Mouse (Mus musculus): Measurements from ENCODE around the gene Gm28729. TPM values are rescaled to one million over a fixed set of nuclear protein-coding genes. Genes with fewer than 3 reads are reported as not detected.
"Not testable (repeated sequence)": the region's sequence is repeated elsewhere in the genome, so short reads cannot be mapped to it uniquely, and the experiment has no call there.

Gene Gm28729
- polyA plus RNA-seq, 1 experiment from 2014 or later, result not detected

DNA sequence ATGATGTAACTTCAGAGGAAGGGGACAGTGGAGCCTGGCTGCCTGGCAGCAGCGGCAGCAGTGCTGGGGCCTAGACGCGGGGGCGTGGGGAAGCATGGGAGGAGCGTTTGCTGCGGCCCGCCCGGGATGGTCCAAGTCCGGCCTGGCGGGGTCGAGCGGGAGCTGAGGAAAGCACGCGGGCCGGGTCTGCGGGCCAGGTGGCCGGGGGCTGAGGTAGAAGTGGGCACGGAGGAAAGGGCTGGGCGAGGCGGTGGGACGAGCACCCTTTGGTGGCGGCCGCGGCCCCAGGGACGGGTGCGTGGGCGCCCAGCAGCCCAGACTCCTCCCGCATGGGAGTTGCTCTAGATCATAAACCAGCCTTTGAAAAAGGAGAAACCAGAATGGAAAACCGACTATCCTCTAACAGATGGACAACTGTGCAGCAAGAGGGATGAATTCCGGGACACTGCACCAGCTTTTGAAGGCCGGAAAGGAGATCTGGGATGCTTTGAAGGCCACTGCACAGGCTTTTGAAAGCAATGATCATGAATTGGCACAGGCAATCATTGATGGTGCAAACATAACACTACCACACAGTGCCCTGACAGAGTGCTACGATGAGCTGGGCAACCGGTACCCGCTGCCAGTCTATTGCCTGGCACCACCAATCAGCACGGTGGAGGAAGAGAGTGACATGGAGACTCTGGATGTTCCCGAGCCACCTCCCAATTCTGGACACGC lies 12.0 kb upstream of the Gm28729 start:
- peaks cover 15% of the 10 kb centered on the region for H3K4me1 ChIP-seq
- peak; percentile 81 for DNase-seq (ENCODE audit: low spot score)
- H3K27ac ChIP-seq, result peak overlapping the region; percentile 86
- H3K4me3 ChIP-seq, result peak overlapping the region; percentile 55
- H3K9me3 ChIP-seq (replicated peaks), result no peaks in the 10 kb centered on the region
- no peaks in the 10 kb centered on the region for H3K27me3 ChIP-seq (ENCODE audit: low read depth, poor library complexity, severe bottlenecking)
- peaks cover 8% of the 10 kb centered on the region; the same call in 1 of the 2 replicates for H3K36me3 ChIP-seq
- WGBS, result 27% methylated on average over 37 of the region's 37 CpGs

DNA sequence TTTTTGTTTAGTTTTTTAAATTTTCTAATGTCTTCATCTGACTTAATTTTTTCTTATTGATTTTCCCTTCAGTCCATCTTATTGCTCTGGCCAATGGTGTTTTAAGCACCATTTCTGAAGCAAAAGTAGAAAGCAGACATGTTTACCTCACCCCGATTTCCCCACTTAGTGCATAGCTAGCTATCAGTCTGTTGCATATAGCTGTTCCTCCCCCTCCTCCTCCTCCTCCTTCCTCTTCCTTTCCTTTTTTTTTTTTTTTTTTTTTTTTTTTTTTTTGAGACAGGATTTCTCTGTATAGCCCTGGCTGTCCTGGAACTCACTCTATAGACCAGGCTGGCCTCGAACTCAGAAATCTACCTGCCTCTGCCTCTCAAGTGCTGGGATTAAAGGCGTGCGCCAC lies 11.0 kb upstream of the Gm28729 start:
- H3K27ac ChIP-seq; H3K9me3 ChIP-seq (replicated peaks); DNase-seq (ENCODE audit: low spot score); H3K4me3 ChIP-seq; H3K36me3 ChIP-seq; H3K27me3 ChIP-seq (ENCODE audit: low read depth, poor library complexity, severe bottlenecking): not testable (repeated sequence)
- WGBS, result 85% methylated on average over 4 of the region's 4 CpGs
- peaks cover 15% of the 10 kb centered on the region for H3K4me1 ChIP-seq

DNA sequence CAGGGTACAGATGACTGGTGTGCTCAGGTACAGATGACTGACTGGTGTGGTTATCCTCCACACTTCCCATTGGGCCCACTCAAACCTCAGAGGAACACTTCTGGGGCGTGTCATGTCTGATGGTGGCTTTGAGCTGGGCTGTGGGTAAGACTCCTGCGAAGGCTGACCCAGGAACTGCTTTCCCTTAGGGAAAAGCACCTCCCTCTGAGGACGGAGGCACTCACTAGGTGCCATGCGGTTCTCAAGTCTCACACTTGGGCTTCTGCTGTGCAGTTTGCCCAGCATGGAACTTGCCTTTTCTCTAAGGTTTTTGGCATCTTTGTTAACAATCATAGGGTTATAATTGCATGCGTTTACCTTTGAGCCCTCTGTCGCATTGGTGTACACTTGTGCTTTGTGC lies 10.4 kb upstream of the Gm28729 start:
- no peaks in the 10 kb centered on the region for H3K9me3 ChIP-seq (replicated peaks)
- H3K4me3 ChIP-seq, result no peak overlapping the region
- H3K27ac ChIP-seq, result no peak overlapping the region
- H3K27me3 ChIP-seq (ENCODE audit: low read depth, poor library complexity, severe bottlenecking), result no peaks in the 10 kb centered on the region
- no peak for DNase-seq (ENCODE audit: low spot score)
- H3K4me1 ChIP-seq, result peaks cover 21% of the 10 kb centered on the region
- no peaks in the 10 kb centered on the region for H3K36me3 ChIP-seq
- 87% methylated on average over 6 of the region's 6 CpGs for WGBS

- 89% methylated on average over 4 of the region's 4 CpGs for WGBS
- Histone ChIP-seq H3K27ac (no peak overlapping the region), H3K36me3 (no peaks in the 10 kb centered on the region), H3K4me3 (no peak overlapping the region), H3K4me1 (peaks cover 27% of the 10 kb centered on the region), H3K9me3 (replicated peaks) (no peaks in the 10 kb centered on the region), H3K27me3 (ENCODE audit: low read depth, poor library complexity, severe bottlenecking) (no peaks in the 10 kb centered on the region)
- no peak for DNase-seq (ENCODE audit: low spot score)
These were observed 9.2 kb upstream of the Gm28729 start for GRCm38 (mm10) chr9:96534256-96534655.

DNA sequence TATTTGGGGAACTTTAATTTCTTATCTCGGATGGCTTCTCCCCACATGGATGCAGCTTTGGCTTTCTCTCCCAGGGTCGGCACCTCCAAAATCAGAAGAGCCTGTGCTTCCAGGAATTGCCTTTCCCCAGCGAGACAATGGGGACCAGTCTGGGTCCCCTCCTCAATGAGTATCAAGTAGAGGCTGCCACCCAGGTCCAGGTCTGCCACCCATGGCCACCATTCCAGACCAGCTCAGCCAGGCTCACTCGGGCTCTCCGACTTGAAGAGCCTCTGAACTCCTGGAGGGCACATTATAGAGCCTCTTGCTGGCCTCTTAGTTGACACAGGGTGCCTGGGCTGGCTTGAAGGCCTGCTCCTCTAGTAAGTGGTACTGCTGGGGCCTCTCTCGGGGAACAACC lies 8.4 kb upstream of the Gm28729 start:
- H3K27ac ChIP-seq, result no peak overlapping the region
- peaks cover 25% of the 10 kb centered on the region for H3K4me1 ChIP-seq
- H3K36me3 ChIP-seq, result no peaks in the 10 kb centered on the region
- DNase-seq (ENCODE audit: low spot score), result no peak
- H3K27me3 ChIP-seq (ENCODE audit: low read depth, poor library complexity, severe bottlenecking), result no peaks in the 10 kb centered on the region
- no peak overlapping the region for H3K4me3 ChIP-seq
- H3K9me3 ChIP-seq (replicated peaks), result no peaks in the 10 kb centered on the region
- 86% methylated on average over 6 of the region's 6 CpGs for WGBS

DNA sequence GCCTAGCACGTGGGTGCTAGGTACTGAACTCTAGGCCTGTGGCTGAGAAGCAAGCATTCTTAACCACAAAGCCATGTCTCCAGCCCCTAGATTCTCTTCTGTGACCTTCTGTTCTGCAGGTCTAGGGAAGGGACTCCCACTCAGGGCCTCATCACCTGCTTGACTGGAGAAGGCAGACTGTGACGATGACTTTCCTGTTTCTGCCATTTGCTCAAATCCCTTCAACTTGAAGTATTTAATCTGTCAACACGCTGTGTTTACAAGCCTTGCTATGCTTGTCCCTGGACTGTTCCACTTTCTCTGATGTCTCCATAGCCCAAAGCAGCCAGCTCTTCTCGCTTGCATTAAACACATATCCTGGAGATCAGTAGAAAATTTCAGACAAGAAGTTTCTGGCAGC lies 7.5 kb upstream of the Gm28729 start:
- WGBS, result 81% methylated on average over 4 of the region's 4 CpGs
- H3K27ac ChIP-seq, result no peak overlapping the region
- H3K9me3 ChIP-seq (replicated peaks), result no peaks in the 10 kb centered on the region
- DNase-seq (ENCODE audit: low spot score), result no peak
- no peaks in the 10 kb centered on the region for H3K27me3 ChIP-seq (ENCODE audit: low read depth, poor library complexity, severe bottlenecking)
- peaks cover 24% of the 10 kb centered on the region for H3K4me1 ChIP-seq
- H3K36me3 ChIP-seq, result no peaks in the 10 kb centered on the region
- no peak overlapping the region for H3K4me3 ChIP-seq

DNA sequence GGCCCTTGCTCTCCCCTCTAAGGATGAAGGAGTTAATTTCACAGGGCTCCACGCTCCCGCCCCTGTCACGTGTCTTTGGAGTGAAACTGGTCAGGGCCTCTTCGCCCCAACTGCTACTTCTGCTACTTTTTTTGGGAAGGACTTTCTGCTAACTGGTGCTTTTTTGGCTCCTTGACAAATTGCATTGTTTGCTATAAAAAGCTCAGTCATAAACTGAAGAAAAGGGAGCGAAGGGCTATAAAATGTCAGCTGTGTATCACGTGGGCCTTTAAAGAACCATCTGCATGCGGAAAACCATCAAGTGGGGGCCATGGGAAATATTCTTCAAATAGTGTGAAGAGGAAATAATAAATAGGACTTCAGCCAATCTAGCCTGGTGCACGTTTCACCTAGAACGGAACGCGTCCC lies 5.6 kb upstream of the Gm28729 start:
- no peak for DNase-seq (ENCODE audit: low spot score)
- no peaks in the 10 kb centered on the region for H3K9me3 ChIP-seq (replicated peaks)
- no peaks in the 10 kb centered on the region for H3K36me3 ChIP-seq
- no peaks in the 10 kb centered on the region for H3K27me3 ChIP-seq (ENCODE audit: low read depth, poor library complexity, severe bottlenecking)
- H3K4me1 ChIP-seq, result peaks cover 15% of the 10 kb centered on the region; the same call in 1 of the 2 replicates
- 0 out of 2 replicates have a peak overlapping the region, but pooled peaks have one; percentile 14 for H3K27ac ChIP-seq
- WGBS, result 66% methylated on average over 11 of the region's 11 CpGs
- no peak overlapping the region for H3K4me3 ChIP-seq

GRCm38 (mm10) chr9:96529961-96530673 lies 5.1 kb upstream of the Gm28729 start:
- no peaks in the 10 kb centered on the region for H3K36me3 ChIP-seq
- H3K27ac ChIP-seq, result 0 out of 2 replicates have a peak overlapping the region, but pooled peaks have one; percentile 14
- H3K4me1 ChIP-seq, result peaks cover 20% of the 10 kb centered on the region; the same call in 1 of the 2 replicates
- H3K4me3 ChIP-seq, result no peak overlapping the region
- H3K27me3 ChIP-seq (ENCODE audit: low read depth, poor library complexity, severe bottlenecking), result no peaks in the 10 kb centered on the region
- no peak for DNase-seq (ENCODE audit: low spot score)
- 72% methylated on average over 10 of the region's 10 CpGs for WGBS
- no peaks in the 10 kb centered on the region for H3K9me3 ChIP-seq (replicated peaks)

- H3K9me3 ChIP-seq (replicated peaks), result no peaks in the 10 kb centered on the region
- no peak for DNase-seq (ENCODE audit: low spot score)
- H3K36me3 ChIP-seq, result no peaks in the 10 kb centered on the region
- 88% methylated on average over 4 of the region's 4 CpGs for WGBS
- no peak overlapping the region for H3K27ac ChIP-seq
- peaks cover 23% of the 10 kb centered on the region; the same call in 1 of the 2 replicates for H3K4me1 ChIP-seq
- no peaks in the 10 kb centered on the region for H3K27me3 ChIP-seq (ENCODE audit: low read depth, poor library complexity, severe bottlenecking)
- no peak overlapping the region for H3K4me3 ChIP-seq
These were observed 947 bp upstream of the Gm28729 start for GRCm38 (mm10) chr9:96526011-96526410.

- DNase-seq (ENCODE audit: low spot score), result no peak
- H3K36me3 ChIP-seq, result no peaks in the 10 kb centered on the region
- H3K27ac ChIP-seq, result no peak overlapping the region
- no peaks in the 10 kb centered on the region for H3K9me3 ChIP-seq (replicated peaks)
- H3K4me3 ChIP-seq, result no peak overlapping the region
- H3K27me3 ChIP-seq (ENCODE audit: low read depth, poor library complexity, severe bottlenecking), result no peaks in the 10 kb centered on the region
- peaks cover 11% of the 10 kb centered on the region; the same call in 1 of the 2 replicates for H3K4me1 ChIP-seq
- 84% methylated on average over 5 of the region's 5 CpGs for WGBS
These were observed 1.9 kb downstream of the Gm28729 start for GRCm38 (mm10) chr9:96523148-96523547.

- DNase-seq (ENCODE audit: low spot score); H3K27me3 ChIP-seq (ENCODE audit: low read depth, poor library complexity, severe bottlenecking); H3K27ac ChIP-seq; H3K36me3 ChIP-seq; H3K9me3 ChIP-seq (replicated peaks); H3K4me3 ChIP-seq: not testable (repeated sequence)
- 88% methylated on average over 2 of the region's 2 CpGs for WGBS
- H3K4me1 ChIP-seq, result peaks cover 11% of the 10 kb centered on the region; the same call in 1 of the 2 replicates
These were observed 3.5 kb downstream of the Gm28729 start for GRCm38 (mm10) chr9:96521574-96521973.

DNA sequence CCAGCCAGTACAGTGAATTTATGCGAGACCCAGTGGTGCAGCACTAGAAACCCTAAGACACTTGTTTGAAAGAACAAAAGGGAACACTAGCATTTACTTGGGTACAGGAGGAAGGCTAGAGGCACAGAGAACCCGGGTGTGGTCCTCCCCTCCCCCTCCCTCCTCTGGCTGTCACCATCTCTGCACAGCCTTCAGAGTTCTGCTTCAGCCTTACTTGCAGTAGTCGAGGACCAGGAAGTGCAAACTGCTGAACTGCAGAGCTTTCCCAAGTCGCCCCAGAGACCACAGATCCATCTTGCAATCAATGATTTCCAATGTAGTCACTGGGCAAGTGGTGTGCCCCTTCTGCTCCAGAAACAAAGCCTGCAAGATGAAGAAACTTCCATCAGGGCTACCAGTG lies 7.6 kb downstream of the Gm28729 start:
- no peak for DNase-seq (ENCODE audit: low spot score)
- no peaks in the 10 kb centered on the region for H3K27me3 ChIP-seq (ENCODE audit: low read depth, poor library complexity, severe bottlenecking)
- 33% methylated on average over 4 of the region's 4 CpGs for WGBS
- H3K4me3 ChIP-seq, result no peak overlapping the region
- no peaks in the 10 kb centered on the region for H3K9me3 ChIP-seq (replicated peaks)
- H3K4me1 ChIP-seq, result no peaks in the 10 kb centered on the region
- H3K27ac ChIP-seq, result no peak overlapping the region
- H3K36me3 ChIP-seq, result no peaks in the 10 kb centered on the region

DNA sequence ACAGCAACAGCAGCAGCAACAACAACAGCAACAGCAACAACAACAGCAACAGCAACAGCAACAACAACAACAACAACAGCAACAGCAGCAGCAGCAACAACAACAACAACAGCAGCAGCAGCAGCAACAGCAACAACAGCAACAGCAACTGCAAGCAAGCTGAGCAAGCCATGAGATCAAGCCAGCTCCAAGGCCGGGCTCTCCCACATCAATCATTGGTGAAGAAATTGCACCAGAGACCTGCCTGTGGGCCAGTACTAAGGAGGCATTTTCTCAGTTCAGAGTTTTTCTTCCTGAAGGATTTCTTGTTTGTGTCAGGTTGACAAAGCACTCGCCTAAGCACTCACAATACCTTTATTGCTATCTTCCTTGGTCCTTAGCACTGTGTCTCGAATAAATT lies 8.3 kb downstream of the Gm28729 start:
- H3K27ac ChIP-seq, result no peak overlapping the region
- H3K36me3 ChIP-seq, result no peaks in the 10 kb centered on the region
- H3K27me3 ChIP-seq (ENCODE audit: low read depth, poor library complexity, severe bottlenecking), result no peaks in the 10 kb centered on the region
- DNase-seq (ENCODE audit: low spot score), result no peak
- no peaks in the 10 kb centered on the region for H3K4me1 ChIP-seq
- no peaks in the 10 kb centered on the region for H3K9me3 ChIP-seq (replicated peaks)
- 66% methylated on average over 3 of the region's 3 CpGs for WGBS
- H3K4me3 ChIP-seq, result no peak overlapping the region
